Mouse (Mus musculus) left cerebral cortex, postnatal 36 days (tissue): Measurements from ENCODE around the gene Zfp952. TPM values are rescaled to one million over a fixed set of nuclear protein-coding genes. Genes with fewer than 3 reads are reported as not detected.
A peak's percentile ranks its signal among the peaks of the same experiment; 100 is the strongest.
"Not testable (repeated sequence)": the region's sequence is repeated elsewhere in the genome, so short reads cannot be mapped to it uniquely, and the experiment has no call there.

Experiments
- DNase-seq, 2 experiments: peaks; one replicate each; pipeline ENCODE4 v3.0.0; 2021 to 2022; ENCODE audit warnings: low spot score in 2 of 2, mixed read lengths in 1 of 2
- intact Hi-C: fragments of 180-260 bp; cut with DNase I; formaldehyde crosslinking; loops from one replicate; pipeline ENCODE4 v1.15.1; 2025
- total RNA-seq, 2 experiments: library from RNA; stranded (reverse); gene quantifications; 2 replicates each; pipeline ENCODE4 v1.2.3; 2021

The Zfp952 gene
- 10 to 100 TPM; 13.6 to 18.2 TPM for total RNA-seq

- intact Hi-C loops: loop anchor here (5.0 kb wide), 2 partner anchors 39 to 99 kb away; partner anchors contain the start of gene Zfp763
- DNase-seq: peak; percentile 80 to 88
Observed at GRCm38 (mm10) chr17:32992699-32993474, at the start of gene Zfp952. Gene Zfp952, plus strand, starts transcription at chr17:32993129.

GRCm38 (mm10) chr17:32943661-32944060 lies 49.3 kb upstream of the Zfp952 start:
- intact Hi-C loops: no loop called here
- no peak for DNase-seq

GRCm38 (mm10) chr17:32944402-32945035 lies 48.4 kb upstream of the Zfp952 start:
- no peak for DNase-seq
- intact Hi-C loops: no loop called here

- no peak for DNase-seq
- intact Hi-C loops: no loop called here
Observed at GRCm38 (mm10) chr17:32946716-32947115, 46.2 kb upstream of the Zfp952 start.

- peak; percentile 88 to 89 for DNase-seq
- intact Hi-C loops: no loop called here
Observed at GRCm38 (mm10) chr17:32947215-32947914, 45.6 kb upstream of the Zfp952 start, which contains the start of gene Cyp4f13. Gene Cyp4f13, minus strand, starts transcription at chr17:32947402.

- DNase-seq: no peak
- intact Hi-C loops: loop anchor here (5.0 to 10.0 kb wide), 3 partner anchors 43 to 313 kb away; no protein-coding TSS in a partner anchor
Observed at GRCm38 (mm10) chr17:32950136-32950535, 42.8 kb upstream of the Zfp952 start.

- no peak for DNase-seq
- intact Hi-C loops: loop anchor here (5.0 to 10.0 kb wide), 3 partner anchors 44 to 314 kb away; no protein-coding TSS in a partner anchor
Observed at GRCm38 (mm10) chr17:32951006-32951405, 41.9 kb upstream of the Zfp952 start.

GRCm38 (mm10) chr17:32951441-32951840 lies 41.5 kb upstream of the Zfp952 start:
- intact Hi-C loops: loop anchor here (5.0 to 10.0 kb wide), 3 partner anchors 44 to 314 kb away; no protein-coding TSS in a partner anchor
- DNase-seq: peak; percentile 73 to 75

- no peak for DNase-seq
- intact Hi-C loops: no loop called here
Observed at GRCm38 (mm10) chr17:32965253-32965622, 27.7 kb upstream of the Zfp952 start.

GRCm38 (mm10) chr17:32965623-32966290 lies 27.2 kb upstream of the Zfp952 start, which contains the start of gene Zfp472:
Gene Zfp472, plus strand, starts transcription at chr17:32965814.
- intact Hi-C loops: no loop called here
- peak; percentile 89 to 90 for DNase-seq

- DNase-seq: no peak
- intact Hi-C loops: no loop called here
Observed at GRCm38 (mm10) chr17:32981361-32981760, 11.6 kb upstream of the Zfp952 start.

GRCm38 (mm10) chr17:32986301-32986700 lies 6.6 kb upstream of the Zfp952 start:
- no peak for DNase-seq
- intact Hi-C loops: no loop called here

GRCm38 (mm10) chr17:32991965-32992698 lies 797 bp upstream of the Zfp952 start:
- no peak for DNase-seq
- intact Hi-C loops: loop anchor here (5.0 kb wide), 2 partner anchors 40 to 100 kb away; partner anchors contain the start of gene Zfp763

GRCm38 (mm10) chr17:32998492-32998891 lies 5.6 kb downstream of the Zfp952 start:
- intact Hi-C loops: no loop called here
- DNase-seq: no peak

- intact Hi-C loops: no loop called here
- no peak for DNase-seq
Observed at GRCm38 (mm10) chr17:33008337-33008736, 15.4 kb downstream of the Zfp952 start.

- DNase-seq, intact Hi-C loops: not testable (repeated sequence)
Observed at GRCm38 (mm10) chr17:33020434-33020833, 27.5 kb downstream of the Zfp952 start.

- intact Hi-C loops: loop anchor here (5.0 kb wide), 1 partner anchor 40 kb away; the partner anchor contains the start of gene Zfp952
- DNase-seq: no peak
Observed at GRCm38 (mm10) chr17:33032376-33032775, 39.4 kb downstream of the Zfp952 start.
